Mouse (Mus musculus) MEL (cell line): Measurements from ENCODE around the gene Lyrm1. TPM values are rescaled to one million over a fixed set of nuclear protein-coding genes. Genes with fewer than 3 reads are reported as not detected.

ENCODE experiments used
- DNase-seq: peaks from one replicate; pipeline ENCODE4 v3.0.0; 2011; ENCODE audit warnings: low read depth, low spot score
- H3K27ac ChIP-seq: 2 replicates; pipeline ENCODE4 v1.5.1; 2012; ENCODE audit warnings: low read depth, mild to moderate bottlenecking, control low read depth, low read length, moderate library complexity; ENCODE audit not compliant: control insufficient read depth
- H3K27me3 ChIP-seq, 2 experiments: fragments of 150-350 bp in 1 of 2; sonication (generic) in 1 of 2; 2 replicates each; pipeline ENCODE4 v1.6.1; 2012; ENCODE audit warnings: low read length in 2 of 2, mild to moderate bottlenecking in 2 of 2, improper control_type of control experiment in 1 of 2, moderate library complexity in 1 of 2; ENCODE audit not compliant: insufficient read depth in 2 of 2, control insufficient read depth in 1 of 2
- H3K36me3 ChIP-seq, 2 experiments: 2 replicates each; pipeline ENCODE4 v1.6.1; 2012 to 2014; ENCODE audit warnings: low read length in 2 of 2, improper control_type of control experiment in 1 of 2, inconsistent platforms in 1 of 2, mild to moderate bottlenecking in 1 of 2; ENCODE audit not compliant: insufficient read depth in 2 of 2, control insufficient read depth in 1 of 2
- H3K4me1 ChIP-seq, 2 experiments: fragments of 150-350 bp in 1 of 2; sonication (generic) in 1 of 2; 2 replicates each; pipeline ENCODE4 v1.6.1; 2012; ENCODE audit warnings: low read length in 2 of 2, improper control_type of control experiment in 1 of 2, mild to moderate bottlenecking in 1 of 2; ENCODE audit not compliant: insufficient read depth in 2 of 2, control insufficient read depth in 1 of 2
- H3K4me3 ChIP-seq, 2 experiments: fragments of 150-350 bp in 1 of 2; sonication (generic) in 1 of 2; 2 replicates each; pipeline ENCODE4 v1.5.1; 2012; ENCODE audit warnings: low read depth in 2 of 2, low read length in 2 of 2, mild to moderate bottlenecking in 2 of 2, moderate library complexity in 2 of 2, control low read depth in 1 of 2, improper control_type of control experiment in 1 of 2; ENCODE audit not compliant: control insufficient read depth in 1 of 2, insufficient read depth in 1 of 2
- H3K79me2 ChIP-seq: 2 replicates; pipeline ENCODE4 v1.6.1; 2012; ENCODE audit warnings: mild to moderate bottlenecking, low read length, moderate library complexity; ENCODE audit not compliant: control insufficient read depth, poor library complexity, insufficient read depth
- H3K9ac ChIP-seq: 2 replicates; pipeline ENCODE4 v1.6.1; 2012; ENCODE audit warnings: low read depth, mild to moderate bottlenecking, control low read depth, low read length, moderate library complexity; ENCODE audit not compliant: control insufficient read depth, poor library complexity, severe bottlenecking
- H3K9me3 ChIP-seq: fragments of 150-350 bp; sonication (generic); replicated peaks from 2 replicates; pipeline ENCODE4 v1.6.1; 2012; ENCODE audit warnings: mild to moderate bottlenecking, low read length, improper control_type of control experiment, moderate library complexity; ENCODE audit not compliant: insufficient read depth
- CHD1 ChIP-seq: IDR thresholded peaks from 2 replicates; pipeline ENCODE4 v1.6.1; 2012; ENCODE audit warnings: low read depth, mild to moderate bottlenecking, inconsistent platforms, low read length, improper control_type of control experiment
- E2F4 ChIP-seq: IDR thresholded peaks from 2 replicates; pipeline ENCODE4 v1.6.1; 2011; ENCODE audit warnings: low read depth, low read length, improper control_type of control experiment, borderline replicate concordance
- ETS1 ChIP-seq: IDR thresholded peaks from 2 replicates; pipeline ENCODE4 v1.6.1; 2012; ENCODE audit warnings: low read depth, mild to moderate bottlenecking, inconsistent platforms, low read length, improper control_type of control experiment, moderate library complexity
- GABPA ChIP-seq: IDR thresholded peaks from 2 replicates; pipeline ENCODE4 v1.6.1; 2012; ENCODE audit warnings: low read depth, mild to moderate bottlenecking, inconsistent platforms, low read length, improper control_type of control experiment, moderate library complexity
- GATA1 ChIP-seq: IDR thresholded peaks from 2 replicates; pipeline ENCODE4 v1.6.1; 2011; ENCODE audit warnings: low read depth, low read length, improper control_type of control experiment
- JUND ChIP-seq: IDR thresholded peaks from 2 replicates; pipeline ENCODE4 v1.6.1; 2011; ENCODE audit warnings: low read depth, mild to moderate bottlenecking, improper control_type of control experiment, low read length
- MAFK ChIP-seq: IDR thresholded peaks from 2 replicates; pipeline ENCODE4 v1.6.1; 2011; ENCODE audit warnings: low read depth, mild to moderate bottlenecking, low read length, improper control_type of control experiment, borderline replicate concordance
- MAZ ChIP-seq: IDR thresholded peaks from 2 replicates; pipeline ENCODE4 v1.6.1; 2012; ENCODE audit warnings: low read depth, mild to moderate bottlenecking, inconsistent platforms, low read length, improper control_type of control experiment
- MXI1 ChIP-seq: IDR thresholded peaks from 2 replicates; pipeline ENCODE4 v1.6.1; 2011; ENCODE audit warnings: mild to moderate bottlenecking, low read depth, low read length, improper control_type of control experiment
- MYB ChIP-seq: IDR thresholded peaks from 2 replicates; pipeline ENCODE4 v1.6.1; 2011; ENCODE audit warnings: mild to moderate bottlenecking, low read depth, low read length, improper control_type of control experiment
- MYC ChIP-seq: IDR thresholded peaks from 2 replicates; pipeline ENCODE4 v1.6.1; 2011; ENCODE audit warnings: low read depth, mild to moderate bottlenecking, low read length, improper control_type of control experiment, moderate library complexity
- NELFE ChIP-seq: IDR thresholded peaks from 2 replicates; pipeline ENCODE4 v1.6.1; 2011; ENCODE audit warnings: low read depth, low read length, improper control_type of control experiment
- NRF1 ChIP-seq: IDR thresholded peaks from 2 replicates; pipeline ENCODE4 v1.6.1; 2014; ENCODE audit warnings: low read depth, mild to moderate bottlenecking, inconsistent platforms, low read length, improper control_type of control experiment, moderate library complexity; ENCODE audit not compliant: poor library complexity, insufficient read depth, severe bottlenecking
- RCOR1 ChIP-seq: IDR thresholded peaks from 2 replicates; pipeline ENCODE4 v1.6.1; 2012; ENCODE audit warnings: low read depth, mild to moderate bottlenecking, inconsistent platforms, low read length, improper control_type of control experiment
- SMC3 ChIP-seq: IDR thresholded peaks from 2 replicates; pipeline ENCODE4 v1.6.1; 2011; ENCODE audit warnings: low read depth, low read length, improper control_type of control experiment
- UBTF ChIP-seq: IDR thresholded peaks from 2 replicates; pipeline ENCODE4 v1.6.1; 2012; ENCODE audit warnings: low read depth, mild to moderate bottlenecking, inconsistent platforms, low read length, improper control_type of control experiment, moderate library complexity, borderline replicate concordance; ENCODE audit not compliant: insufficient read depth
- ZKSCAN1 ChIP-seq: IDR thresholded peaks from 2 replicates; pipeline ENCODE4 v1.6.1; 2012; ENCODE audit warnings: low read depth, mild to moderate bottlenecking, inconsistent platforms, low read length, improper control_type of control experiment, moderate library complexity
- ZNF384 ChIP-seq: IDR thresholded peaks from 2 replicates; pipeline ENCODE4 v1.6.1; 2012; ENCODE audit warnings: low read depth, mild to moderate bottlenecking, inconsistent platforms, low read length, improper control_type of control experiment
- polyA plus RNA-seq, 2 experiments: library from polyadenylated mRNA; stranded (reverse) in 1 of 2; unstranded in 1 of 2; fragments of >175 nt in 1 of 2; fragments of >200 nt in 1 of 2; gene quantifications; 2 replicates each; pipeline versions ENCODE4 v1.2.1 to v1.2.4; 2012; ENCODE audit warnings: low replicate concordance in 2 of 2, low read depth in 1 of 2; ENCODE audit not compliant: insufficient read length in 2 of 2, insufficient read depth in 1 of 2, missing spikeins in 1 of 2
- total RNA-seq: library from RNA; depleted of rRNA; stranded (reverse); fragments of 300-350 nt; gene quantifications from 2 replicates; pipeline ENCODE4 v1.2.3, GENCODE M21; 2012

The Lyrm1 gene
- total and polyA plus RNA-seq, 3 experiments, result 4.0 to 4.4 TPM; not detected in 1

DNA sequence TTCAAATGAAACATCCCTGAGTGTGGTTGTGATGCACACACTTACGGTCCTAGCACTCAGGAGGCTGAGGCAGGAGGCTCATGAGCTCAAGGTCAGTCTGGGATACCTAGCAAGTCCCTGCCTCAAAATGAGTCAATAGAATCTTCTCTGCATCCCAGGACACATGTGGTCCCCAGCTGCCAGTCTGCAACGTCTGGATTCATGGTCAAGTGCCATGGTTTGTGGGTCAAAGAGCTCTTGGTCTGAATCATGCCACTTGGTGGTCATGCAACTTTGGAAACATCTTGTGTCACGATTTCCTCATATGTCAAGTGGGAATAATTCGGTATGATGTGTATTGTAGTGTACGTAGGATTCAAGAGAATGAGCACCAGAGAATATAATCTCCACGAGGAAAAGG, 64.9 kb downstream of the Lyrm1 start:
- no peak overlapping the region for H3K9ac ChIP-seq
- no peaks in the 10 kb centered on the region for H3K9me3 ChIP-seq
- H3K4me3 ChIP-seq, result no peak overlapping the region
- DNase-seq, result no peak
- peaks cover 0 to 1% of the 10 kb centered on the region in 2 experiments; a peak in 1 of 4 replicates for H3K27me3 ChIP-seq
- H3K27ac ChIP-seq, result no peak overlapping the region
- TF ChIP-seq MYC, result no peak
- no peak for TF ChIP-seq GABPA
- TF ChIP-seq E2F4, result no peak
- TF ChIP-seq NRF1, result no peak
- TF ChIP-seq MXI1, result no peak
- TF ChIP-seq GATA1, result no peak
- TF ChIP-seq NELFE, result no peak
- TF ChIP-seq ZKSCAN1, result no peak
- TF ChIP-seq MAZ, result no peak
- no peak for TF ChIP-seq ZNF384
- no peaks in the 10 kb centered on the region for H3K4me1 ChIP-seq
- no peaks in the 10 kb centered on the region for H3K79me2 ChIP-seq
- no peaks in the 10 kb centered on the region for H3K36me3 ChIP-seq

DNA sequence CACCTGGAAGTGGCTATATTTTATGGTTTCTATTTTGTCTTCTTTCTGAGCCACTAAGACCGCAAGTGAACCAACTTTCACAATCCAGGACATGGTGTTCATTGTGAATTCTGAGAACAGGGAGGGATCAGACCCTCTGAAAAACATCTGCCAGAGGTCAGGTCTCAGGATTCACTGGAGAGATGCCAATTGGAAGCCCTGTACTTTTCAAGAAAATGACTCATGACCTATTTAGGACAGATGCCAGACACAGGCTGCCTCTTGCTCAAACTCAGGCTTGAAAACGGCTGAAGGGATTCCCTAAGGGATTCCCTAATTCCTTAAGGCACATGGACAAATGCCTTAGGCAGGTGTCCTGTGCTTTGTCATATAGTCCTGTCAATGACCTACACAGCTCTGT, 65.4 kb downstream of the Lyrm1 start:
- Histone ChIP-seq H3K27me3 (peaks cover 0 to 2% of the 10 kb centered on the region in 2 experiments; a peak in 1 of 4 replicates), H3K9me3 (no peaks in the 10 kb centered on the region), H3K27ac (no peak overlapping the region), H3K4me3 (no peak overlapping the region), H3K79me2 (no peaks in the 10 kb centered on the region), H3K36me3 (no peaks in the 10 kb centered on the region), H3K4me1 (no peaks in the 10 kb centered on the region), H3K9ac (no peak overlapping the region)
- no peak for DNase-seq
- TF ChIP-seq RCOR1 (no peak), ETS1 (no peak), NELFE (no peak), MAFK (no peak), E2F4 (no peak), UBTF (no peak), MXI1 (no peak), CHD1 (no peak), SMC3 (no peak), MYB (no peak), ZKSCAN1 (no peak), JUND (no peak)
